Mouse (Mus musculus): Measurements from ENCODE around the gene Pick1.
A peak's percentile ranks its signal among the peaks of the same experiment; 100 is the strongest.

The Pick1 gene

DNA sequence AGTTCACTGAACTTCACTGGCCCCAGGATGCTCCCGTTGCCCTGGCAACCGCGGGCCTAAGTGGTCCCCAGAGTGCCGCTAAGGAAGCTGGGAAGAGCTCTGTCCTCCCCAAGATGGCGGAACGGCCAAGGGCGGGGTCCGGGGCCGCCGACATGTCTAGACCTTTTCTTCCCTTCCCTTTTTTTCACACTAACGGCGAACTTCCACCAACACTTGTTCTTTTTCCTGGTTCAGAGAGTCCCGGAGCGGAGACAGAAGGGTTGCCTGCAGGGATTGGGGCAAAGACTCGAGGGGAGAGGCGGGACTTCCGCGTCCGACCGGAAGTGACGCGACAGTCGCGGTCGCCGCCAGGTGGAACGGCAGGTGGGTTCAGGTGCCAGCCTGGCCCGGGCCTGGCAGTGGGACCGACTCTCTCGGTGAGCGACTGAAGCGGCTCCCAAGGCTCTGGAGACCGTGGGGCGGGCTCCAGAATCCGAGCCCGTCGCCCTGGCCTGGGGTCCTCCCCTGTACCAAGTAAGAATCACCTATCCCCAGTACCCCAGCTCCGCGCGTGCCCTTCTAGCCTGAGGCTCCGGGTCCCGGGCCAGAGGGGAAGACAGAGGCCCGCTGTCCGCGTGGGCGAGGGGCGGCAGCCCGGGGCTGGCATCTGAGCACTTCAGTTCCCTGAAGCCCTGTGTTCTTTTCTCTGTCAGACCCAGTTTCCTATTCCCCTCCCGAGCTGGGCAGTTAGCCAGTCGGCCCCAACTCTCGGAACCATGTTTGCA lies at the start of gene Pick1, which contains the start of gene Gm49486:
Gene Pick1 (plus strand): TSS at position 116 of the 764 bp plus-strand sequence.
Gene Gm49486 (plus strand): TSS at position 334 of the 764 bp plus-strand sequence.
- peak; percentile 80 for DNase-seq (ENCODE audit: low read depth, low spot score)

DNA sequence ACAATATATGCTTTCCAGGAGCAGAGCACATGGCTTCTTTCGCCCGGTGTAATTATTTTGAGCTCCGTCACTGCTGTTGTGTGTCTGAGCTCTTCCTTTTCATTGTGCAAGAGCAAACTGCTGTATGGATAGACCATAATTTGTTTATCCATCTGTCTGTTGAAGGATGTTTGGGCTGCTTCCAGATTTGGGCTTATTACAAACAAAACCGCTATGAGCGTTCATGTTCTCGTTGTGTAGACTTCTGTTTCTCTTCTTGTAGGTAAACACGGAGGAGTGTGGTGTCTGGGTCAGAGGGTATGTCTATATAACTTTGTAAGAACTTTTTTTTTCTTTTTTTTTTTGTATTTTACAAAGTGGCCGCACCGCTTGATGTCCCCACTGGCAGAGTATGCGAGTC lies 43.8 kb upstream of the Pick1 start:
- no peak for DNase-seq (ENCODE audit: low read depth, low spot score)

DNA sequence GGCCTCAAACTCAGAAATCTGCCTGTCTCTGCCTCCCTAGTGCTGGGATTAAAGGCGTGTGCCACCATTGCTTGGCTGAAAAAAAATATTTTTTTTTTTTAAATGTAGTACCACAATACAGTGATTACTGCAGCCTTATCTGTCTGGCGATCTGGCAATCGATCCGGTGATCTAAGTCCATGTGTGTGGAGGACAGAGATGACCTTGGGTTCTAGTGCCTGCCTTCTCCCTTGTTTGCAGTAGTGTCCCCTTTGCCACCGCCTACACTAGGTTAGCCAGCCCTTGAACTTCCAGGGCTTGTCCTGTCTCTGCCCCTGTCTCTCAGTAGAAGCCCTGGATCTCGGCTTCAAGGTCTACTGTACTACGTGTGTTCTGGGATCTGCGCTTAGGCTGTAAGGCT lies 41.2 kb upstream of the Pick1 start:
- DNase-seq (ENCODE audit: low read depth, low spot score): no peak

DNA sequence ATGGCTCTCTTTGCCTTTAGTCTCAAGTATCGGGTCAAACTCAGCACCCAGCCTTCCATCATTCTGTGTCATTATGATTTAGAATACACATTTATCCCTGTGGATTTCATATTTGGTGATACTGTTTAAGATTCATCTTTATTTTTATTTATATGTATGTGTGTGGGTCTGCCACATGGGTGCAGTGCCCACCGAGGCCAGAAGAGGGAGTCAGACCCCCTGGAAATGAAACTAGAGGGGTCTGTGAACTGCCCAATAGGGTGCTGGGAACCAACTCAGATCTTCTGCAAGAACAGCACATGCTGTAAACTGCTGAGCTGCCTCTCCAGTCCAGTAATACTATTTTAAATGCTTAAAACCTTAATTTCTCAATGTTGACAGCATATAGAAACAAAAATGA lies 37.5 kb upstream of the Pick1 start:
- DNase-seq (ENCODE audit: low read depth, low spot score): no peak

DNA sequence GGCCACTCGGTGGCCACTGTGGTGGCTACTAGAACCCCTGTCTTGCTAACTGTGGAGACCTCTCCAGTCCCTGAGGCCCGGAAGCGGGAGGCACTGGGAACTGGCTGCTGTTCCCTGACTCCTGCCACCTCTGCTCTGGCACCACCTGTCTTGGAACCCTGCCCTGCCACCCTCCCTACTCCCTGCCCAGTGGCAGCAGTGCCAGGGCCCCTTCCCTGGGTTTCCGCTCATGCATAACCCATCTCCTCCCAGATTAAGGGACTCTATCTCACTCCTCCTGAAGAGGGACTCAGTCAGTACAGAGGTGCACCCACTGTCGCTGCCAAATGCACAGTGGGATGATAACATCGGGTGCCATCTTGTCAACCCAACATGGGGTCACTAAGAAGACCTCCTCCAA lies 36.5 kb upstream of the Pick1 start:
- no peak for DNase-seq (ENCODE audit: low read depth, low spot score)

DNA sequence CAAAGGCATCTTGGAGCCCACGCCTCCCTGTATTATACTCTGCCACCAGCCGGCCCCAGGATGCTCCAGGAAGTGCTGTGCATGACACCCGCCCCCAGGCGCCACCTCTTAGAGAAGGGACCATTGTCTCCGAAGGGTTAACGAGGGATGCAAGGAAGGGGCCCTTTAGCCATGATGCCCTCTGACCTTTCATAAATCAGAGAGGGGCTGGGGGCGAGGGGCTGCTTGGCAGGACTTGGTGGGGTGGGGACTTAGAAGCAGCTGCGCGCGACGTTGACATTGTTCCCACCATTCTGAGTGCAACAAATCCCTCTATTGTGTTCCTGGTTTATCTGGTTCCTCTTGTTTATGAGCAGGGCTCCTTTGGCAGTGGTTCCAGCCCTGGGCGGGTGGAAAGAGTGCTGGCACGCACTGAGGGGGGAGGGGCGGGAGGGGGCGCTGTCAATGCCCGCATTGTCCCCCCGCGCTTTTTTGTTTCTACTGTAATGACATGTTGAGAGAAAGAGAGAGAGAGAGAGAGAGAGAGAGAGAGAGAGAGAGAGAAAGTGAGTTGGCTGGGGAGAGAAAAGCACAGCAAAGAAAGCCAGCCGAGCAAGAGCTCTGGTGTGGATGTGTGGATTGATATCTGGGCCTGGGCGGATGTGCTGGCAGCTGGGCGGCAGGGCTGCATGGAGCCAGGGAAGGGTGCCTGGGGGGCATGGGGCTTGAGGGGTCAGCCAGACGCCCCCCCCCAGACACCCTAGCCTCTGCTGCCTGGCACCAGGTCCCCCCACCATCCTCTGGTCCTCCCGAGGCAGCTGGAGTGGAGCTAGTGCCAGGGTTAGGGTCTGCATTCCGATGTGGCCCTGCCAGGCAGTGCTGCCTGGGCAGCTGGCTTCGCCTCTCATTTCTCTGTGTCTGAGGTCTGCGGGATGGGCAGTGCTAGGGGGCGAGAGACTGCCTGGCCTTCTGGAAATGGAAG lies 35.8 kb upstream of the Pick1 start:
- DNase-seq (ENCODE audit: low read depth, low spot score): no peak

DNA sequence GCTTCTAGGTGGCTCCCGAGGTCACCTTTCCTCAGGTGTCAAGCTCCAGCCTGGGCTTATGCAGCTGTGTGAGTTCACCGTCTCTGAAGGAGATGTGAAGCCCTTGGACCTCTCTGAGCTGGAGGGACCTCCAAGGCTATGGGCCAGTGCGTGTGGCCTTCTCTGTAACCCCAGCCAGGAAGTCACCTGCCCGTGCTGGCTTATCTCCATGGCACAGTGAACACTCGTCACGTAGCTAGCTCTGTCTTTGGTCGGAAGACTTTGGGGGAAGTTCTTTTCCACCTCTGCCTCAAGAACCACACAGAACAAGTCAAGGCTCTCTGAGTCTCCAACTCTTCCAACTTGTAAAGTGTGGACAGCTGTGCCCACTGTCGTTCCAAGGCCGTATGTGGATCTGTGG lies 34.9 kb upstream of the Pick1 start:
- no peak for DNase-seq (ENCODE audit: low read depth, low spot score)

DNA sequence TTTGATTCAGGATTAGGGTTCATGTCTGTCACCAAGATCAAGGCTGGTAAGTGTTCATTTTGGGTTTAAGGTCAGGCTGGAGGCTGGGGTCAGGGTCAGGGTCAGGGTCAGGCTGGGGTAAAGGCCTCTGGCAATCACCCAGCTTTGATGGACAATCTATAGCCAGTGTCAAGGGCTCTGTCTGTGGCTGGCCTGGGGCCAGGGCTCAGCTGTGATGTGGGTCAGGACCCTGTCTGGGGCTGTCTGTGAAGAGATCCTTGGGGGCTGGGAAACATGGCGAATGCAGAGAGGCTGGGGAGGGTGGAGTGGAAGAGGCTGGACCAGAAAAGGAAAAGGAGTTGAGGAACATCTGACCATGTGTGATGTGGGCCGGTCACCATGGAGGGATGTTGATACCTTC lies 34.0 kb upstream of the Pick1 start:
- DNase-seq (ENCODE audit: low read depth, low spot score): no peak

DNA sequence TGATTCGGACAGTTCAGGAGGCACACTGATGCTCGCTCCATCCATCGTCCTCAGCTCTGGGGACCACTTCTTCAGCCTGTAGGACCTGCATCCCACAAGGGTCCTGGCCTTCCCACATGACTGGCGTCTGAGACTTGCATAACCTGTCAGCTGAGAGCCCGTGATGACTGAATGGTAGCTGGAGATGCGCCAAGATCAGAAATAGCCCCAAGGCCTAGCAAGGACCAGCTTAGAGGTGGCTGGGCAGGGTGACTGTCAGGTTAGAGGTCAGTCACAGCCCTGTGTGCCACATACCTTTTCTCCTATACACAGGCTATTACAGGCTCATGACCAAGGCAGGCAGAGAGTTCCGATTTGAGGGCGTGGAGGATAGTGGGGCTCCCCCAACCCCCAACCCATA lies 33.5 kb upstream of the Pick1 start:
- no peak for DNase-seq (ENCODE audit: low read depth, low spot score)

DNA sequence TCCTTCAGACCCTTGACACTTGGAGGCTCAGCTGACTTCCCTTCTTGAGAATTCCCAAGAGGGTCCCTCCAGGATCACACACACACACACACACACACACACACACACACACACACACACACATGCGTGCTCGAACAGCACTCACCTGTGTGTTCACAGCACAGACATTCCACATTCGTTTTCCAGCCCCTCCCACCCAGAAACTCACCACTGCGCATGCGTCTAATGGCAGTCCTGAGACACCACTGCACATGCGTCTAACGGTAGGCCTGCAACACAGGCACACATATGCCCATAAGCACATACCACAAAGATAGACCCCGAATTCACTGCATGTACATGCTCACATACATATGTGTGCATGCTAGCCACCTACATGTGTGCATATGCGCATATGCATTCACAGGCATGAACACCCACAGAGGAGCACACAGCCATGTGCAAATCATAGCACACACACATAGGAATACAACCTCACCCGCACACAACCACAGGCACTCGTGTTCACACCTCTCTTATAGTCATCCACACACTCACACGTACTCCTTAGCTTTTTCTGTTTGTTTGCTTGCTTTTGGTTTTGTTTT lies 29.5 kb upstream of the Pick1 start:
- no peak for DNase-seq (ENCODE audit: low read depth, low spot score)

DNA sequence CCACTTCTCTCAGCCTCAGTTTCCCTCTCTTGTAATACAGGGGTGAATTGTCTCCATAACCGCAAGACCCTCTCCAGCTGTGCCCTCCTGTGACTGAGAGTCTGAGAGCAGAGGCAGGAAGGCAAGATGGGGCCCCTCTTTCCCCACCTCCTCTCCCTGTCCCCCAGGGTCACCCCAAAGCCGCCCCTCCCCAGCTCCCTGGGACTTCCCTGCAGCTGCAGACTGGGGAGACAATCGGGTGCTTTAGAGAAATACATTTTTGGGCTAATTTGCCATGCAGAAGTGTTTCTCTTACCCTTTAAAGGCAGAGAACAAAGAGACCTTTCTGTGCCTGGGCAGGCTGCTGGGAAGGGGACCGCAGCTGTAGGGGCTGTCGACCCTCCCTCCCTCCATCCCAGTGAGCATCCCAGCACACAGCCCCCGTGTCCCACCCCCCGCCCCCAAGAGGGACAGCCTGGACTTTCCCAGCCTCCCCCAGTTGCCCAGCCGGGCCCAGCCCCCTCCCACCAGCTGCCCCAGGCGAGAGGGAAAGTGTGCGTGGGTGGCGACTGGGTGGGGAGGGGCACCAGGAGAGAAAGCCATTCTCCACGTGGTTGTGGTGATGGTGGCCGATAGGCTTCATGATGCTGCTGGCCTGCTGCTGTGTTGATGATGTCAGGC lies 27.4 kb upstream of the Pick1 start:
- no peak for DNase-seq (ENCODE audit: low read depth, low spot score)

DNA sequence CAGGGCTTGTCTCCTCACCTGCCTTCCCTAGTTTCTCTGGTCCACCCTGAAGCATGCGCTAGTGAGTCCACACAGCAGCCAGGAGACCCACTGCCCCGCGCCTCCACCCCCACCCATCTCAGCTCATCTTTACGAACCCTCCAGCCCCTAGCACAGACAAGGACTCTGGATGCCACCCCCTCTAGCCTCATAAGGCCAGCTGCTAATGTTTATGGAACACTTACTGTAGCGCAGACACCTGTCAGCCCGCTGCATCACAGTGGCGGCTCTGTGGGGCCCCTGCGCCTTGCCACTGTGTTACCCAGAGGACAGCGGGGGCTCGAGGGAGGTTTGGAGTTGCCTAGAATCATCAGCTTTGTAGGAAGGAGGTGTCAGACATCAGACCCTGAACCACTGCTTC lies 26.4 kb upstream of the Pick1 start:
- DNase-seq (ENCODE audit: low read depth, low spot score): no peak

DNA sequence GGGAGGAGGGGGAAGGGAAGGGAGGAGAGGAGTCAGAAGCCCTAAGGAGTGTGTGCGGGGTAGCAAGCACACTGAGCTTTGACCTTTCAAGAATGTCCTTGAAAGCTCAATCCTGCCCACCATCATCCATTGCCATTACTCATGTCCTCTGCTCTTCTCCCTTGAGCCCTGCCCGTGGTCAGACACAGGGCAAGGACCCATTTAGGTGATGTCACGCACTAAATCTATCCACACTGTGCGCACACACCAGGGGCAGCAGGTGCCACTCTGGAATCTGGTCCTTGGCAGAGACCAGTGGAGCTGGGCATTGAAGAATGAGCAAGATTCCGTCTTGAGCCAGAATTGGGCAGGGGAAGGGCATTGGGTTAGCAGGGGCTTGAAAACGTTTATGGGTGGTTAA lies 20.8 kb upstream of the Pick1 start:
- DNase-seq (ENCODE audit: low read depth, low spot score): no peak

DNA sequence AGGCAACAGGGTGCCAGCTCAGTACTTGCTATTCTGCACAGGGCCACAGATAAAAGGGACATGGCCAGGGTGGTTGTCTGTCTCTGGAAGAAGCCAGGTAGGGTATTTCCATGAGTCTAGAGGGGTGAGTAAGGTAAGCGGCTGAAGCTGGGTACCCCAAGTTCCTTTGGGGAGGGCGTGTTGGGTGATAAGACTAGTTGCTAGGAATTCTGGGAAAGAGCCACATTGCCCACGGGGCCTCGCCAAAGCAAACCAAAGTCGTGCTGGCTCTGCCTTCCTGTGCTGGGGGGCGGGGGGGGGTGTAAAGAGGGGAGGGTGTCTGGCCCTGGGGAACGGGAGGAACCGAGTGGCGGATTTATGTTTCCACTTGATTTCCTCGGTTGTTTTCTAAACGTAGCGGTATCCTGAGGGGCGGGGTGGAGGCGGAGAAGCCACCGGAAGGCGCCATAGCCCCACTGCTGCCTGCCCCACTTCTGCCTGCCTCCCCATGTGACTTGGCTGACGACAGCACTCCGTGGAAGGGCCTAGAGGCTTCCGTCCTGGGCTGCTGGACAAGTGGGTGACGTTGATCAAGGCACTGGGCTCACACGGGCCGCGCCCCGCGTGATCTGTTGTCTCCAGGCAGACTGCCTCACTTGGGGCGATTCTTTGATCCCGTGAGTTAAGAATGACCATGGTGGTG lies 20.1 kb upstream of the Pick1 start:
- no peak for DNase-seq (ENCODE audit: low read depth, low spot score)

DNA sequence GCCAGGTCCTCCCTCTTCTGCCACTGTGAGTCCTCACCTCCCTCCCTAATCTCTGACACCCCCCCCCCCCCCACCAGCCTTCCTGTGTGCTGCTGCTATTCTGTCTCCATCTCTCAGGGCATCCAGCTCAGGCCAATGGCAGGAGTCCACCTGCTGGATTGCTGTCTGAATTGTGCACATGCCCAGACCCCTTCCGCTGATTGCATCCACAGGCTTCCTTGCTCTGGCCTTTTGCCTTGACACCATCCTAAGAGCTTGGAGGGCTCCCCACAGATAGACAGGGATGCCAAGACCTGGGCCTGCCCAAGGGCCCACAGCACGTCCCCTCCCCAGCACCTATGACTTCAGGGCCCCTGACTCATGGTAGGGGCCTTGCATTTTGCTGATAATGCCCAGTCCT lies 18.6 kb upstream of the Pick1 start:
- no peak for DNase-seq (ENCODE audit: low read depth, low spot score)

DNA sequence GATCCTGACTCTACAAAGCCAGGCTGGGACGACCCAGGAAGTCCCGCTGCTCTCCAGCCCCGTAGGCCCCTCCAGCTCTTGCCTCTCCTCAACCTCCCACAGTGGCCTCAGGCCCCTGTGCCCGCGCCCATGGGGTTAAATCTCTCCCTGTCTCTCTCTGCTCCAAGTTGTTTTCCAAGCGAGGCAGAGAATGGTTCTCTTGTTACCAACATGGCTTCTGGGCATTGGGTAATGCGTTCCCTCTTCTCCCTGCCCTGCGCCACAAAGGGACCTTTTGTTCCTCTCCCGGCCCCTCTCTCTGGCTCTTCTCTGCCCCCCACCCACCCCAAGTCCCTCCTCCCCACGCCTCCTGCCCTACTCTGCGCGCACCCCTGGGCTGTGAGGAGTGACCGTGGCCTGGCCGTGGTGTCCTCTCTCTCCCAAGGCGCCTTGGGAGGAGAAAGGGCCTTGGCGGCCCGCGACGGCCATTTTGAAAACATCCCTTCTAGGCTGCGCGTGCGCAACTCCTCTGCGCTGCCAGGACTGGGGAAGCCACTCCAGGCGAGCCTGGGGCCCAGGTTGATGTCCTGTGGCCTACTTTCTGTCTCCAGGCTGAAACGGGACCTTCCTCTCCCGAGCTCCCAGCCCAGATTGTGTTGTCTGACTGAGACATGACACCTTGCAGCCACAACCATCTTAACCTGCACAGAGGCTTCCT lies 16.1 kb upstream of the Pick1 start:
- no peak for DNase-seq (ENCODE audit: low read depth, low spot score)

DNA sequence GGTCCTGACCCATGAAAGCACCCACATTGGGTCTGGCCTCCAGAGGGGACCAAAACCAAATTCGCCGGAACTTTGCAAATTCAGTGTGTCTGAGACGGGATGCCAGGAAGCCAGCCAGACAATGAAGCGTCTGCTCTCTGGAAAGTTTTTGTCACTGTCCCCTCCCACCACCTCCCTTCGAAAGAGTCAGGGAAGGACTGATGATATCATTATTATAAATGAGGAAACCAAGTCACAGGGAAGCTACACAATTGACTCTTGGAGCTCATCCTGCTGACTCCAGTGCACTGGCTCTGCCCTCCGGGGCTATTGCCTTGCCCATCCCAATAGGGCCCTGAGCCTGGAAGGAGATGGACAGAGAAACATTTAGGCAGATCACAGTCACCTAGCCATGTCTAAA lies 15.4 kb upstream of the Pick1 start:
- DNase-seq (ENCODE audit: low read depth, low spot score): no peak

DNA sequence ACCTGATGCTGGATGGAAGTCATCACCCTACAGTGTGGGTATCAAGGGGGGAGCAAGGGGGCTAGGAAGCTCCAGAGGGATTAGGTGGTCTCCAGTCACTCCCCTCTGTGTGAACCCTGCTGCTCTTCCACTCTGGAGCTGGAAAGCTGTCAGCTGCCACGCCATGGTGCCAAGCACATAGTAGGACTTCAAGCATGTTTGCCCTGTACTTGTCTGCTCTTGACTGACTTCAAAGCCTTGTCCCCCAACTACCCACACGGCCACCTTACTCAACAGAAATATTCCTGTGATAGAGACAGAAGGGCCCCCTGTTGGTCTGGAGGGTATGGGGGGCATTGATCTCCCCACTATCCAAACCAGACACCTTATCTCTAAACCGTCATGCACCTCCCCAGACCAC lies 12.8 kb upstream of the Pick1 start:
- DNase-seq (ENCODE audit: low read depth, low spot score): no peak

DNA sequence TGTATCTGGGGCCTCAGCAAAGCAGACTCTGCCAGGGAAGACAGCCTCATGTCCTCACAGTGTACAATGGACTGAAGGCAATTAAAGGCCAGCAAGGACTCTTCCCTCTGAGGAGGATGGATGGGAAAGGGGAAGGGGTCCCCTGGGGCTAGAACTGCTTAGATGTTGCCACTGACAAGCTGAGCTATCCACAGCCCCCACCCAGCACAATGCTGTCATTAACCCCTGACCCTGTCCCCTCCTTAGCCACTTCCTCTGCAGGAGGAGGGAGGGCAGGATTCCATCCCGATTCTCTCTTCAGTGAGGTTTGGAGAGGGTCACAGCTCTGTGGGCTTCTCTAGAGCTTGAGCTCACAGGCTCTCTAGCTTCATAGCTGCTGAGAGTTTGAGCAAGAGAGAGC lies 9.4 kb upstream of the Pick1 start:
- DNase-seq (ENCODE audit: low read depth, low spot score): no peak

DNA sequence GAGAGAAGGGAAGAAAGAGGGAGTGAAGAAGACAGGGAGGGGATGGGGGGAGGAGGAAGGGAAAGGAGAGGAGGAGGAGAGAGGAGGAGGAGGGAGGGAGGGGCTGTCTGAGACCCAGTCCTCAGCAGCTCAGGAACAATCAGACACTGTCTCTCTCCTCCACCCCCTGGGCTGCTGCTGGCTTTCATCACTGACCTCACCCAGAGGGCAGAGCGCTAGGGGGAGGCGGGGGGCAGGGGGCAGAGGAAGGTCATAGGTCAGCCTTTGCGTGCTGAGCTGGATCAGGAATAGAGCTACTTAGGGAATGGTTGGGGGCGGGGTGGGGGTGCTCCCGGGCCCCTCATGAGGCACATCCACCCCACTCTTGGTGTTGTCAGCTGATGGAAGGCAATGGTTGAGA lies 5.3 kb upstream of the Pick1 start:
- no peak for DNase-seq (ENCODE audit: low read depth, low spot score)

DNA sequence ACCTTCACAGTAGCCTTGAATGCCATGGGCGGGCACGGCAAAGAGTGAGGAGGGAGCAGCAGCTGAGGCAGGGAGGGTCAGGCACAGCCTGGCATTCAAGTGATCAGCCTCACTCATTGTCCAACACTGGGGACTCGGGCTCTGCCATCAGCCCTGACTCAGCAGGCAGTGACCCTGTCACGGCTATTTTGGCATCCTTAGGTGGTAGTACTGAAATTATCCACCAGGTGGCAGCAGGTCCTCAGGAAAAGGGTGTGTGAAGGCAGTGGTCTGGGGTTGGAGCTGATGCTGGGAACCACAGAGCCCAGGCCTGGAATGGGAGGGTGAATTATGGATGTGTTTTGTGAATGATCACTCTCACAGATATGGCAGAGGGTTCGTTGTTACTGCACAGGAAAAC lies 4.3 kb upstream of the Pick1 start:
- DNase-seq (ENCODE audit: low read depth, low spot score): peak; percentile 61
